Mouse (Mus musculus) layer of hippocampus, postnatal 14 days (tissue): ENCODE measurements around the gene Zbtb11. TPM values are rescaled to one million over a fixed set of nuclear protein-coding genes. Genes with fewer than 3 reads are reported as not detected.
"Not testable (repeated sequence)": the region's sequence is repeated elsewhere in the genome, so short reads cannot be mapped to it uniquely, and the experiment has no call there.

Experiments used
- DNase-seq, 2 experiments: peaks; one replicate each; pipeline ENCODE4 v3.0.0; 2021 to 2022; ENCODE audit warnings: low spot score in 2 of 2, mixed read lengths in 1 of 2
- long read RNA-seq, 2 experiments: library from polyadenylated mRNA; stranded (forward); transcript quantifications; one replicate each; pipeline ENCODE4 v2.0.0; 2021
- total RNA-seq, 2 experiments: library from RNA; stranded (reverse); gene quantifications; 2 replicates each; pipeline ENCODE4 v1.2.3; 2021

Gene Zbtb11
- total RNA-seq: 10 to 100 TPM; 37.4 to 37.9 TPM
- long read RNA-seq, experiment 1, full-length matches to known transcripts: 8 of 9 reads
- long read RNA-seq, experiment 1, partial matches to known transcripts: 0 of 9 reads
- long read RNA-seq, experiment 1, other reads (novel, unspliced or antisense): 1 of 9 reads
- long read RNA-seq, experiment 2, full-length matches to known transcripts: 9 of 12 reads
- long read RNA-seq, experiment 2, partial matches to known transcripts: 2 of 12 reads
- long read RNA-seq, experiment 2, other reads (novel, unspliced or antisense): 1 of 12 reads

DNA sequence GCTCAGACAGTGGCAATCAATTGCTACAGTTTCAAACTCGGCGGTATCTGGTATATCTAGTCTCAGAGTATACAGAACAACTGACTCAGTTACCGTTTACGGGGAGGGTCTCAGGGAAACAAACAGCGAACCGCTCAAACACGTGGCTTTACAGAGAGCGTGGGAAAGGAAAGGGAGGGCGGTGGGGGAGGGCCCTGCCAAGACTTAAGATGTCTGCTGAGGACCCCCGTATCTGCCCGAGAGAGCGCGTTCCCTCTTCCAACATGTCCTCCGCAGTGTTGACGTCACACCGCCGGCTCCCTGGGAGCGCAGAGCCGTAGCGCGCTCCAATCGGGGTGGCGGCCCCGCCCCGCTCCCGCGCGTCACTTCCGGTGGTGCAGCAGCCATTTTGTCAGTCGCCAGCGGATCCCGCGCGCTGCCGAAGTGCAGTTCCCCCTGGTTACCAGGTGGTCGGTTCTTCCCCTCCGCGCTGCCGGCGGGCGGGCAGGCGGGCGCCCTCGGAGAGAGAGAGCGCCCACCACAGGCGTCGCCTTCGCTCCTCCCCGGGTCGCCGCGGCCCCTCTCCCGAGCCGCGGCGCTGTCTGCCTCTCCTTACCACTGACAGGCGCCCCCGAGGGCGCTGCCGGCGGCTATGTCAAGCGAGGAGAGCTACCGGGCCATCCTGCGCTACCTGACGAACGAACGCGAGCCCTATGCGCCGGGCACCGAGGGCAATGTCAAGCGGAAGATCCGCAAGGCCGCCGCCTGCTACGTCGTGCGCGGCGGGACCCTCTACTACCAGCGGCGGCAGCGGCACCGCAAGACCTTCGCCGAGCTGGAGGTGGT, at the start of gene Zbtb11:
TSS of gene Zbtb11 (plus strand) at position 453 of the 825 bp plus-strand sequence.
- peak; percentile 98 to 99 for DNase-seq

DNA sequence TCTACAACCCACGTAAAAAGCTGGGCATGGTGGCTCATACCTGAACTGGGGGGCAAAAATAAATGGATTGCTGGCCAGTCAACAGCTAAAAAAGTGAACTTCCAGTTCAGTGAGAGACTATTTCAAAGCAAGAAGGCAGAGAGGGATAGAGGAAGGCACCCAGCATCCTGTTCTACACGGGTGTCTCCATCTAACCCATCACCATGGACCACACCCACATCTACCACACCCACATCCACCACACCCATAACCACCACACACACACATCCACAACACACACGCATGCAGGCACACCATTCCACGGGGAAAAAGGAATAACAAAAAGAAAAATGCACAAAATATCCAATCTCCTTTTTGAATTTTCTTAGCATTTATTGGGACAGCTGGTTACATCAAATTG, 49.7 kb upstream of the Zbtb11 start:
- no peak for DNase-seq

DNA sequence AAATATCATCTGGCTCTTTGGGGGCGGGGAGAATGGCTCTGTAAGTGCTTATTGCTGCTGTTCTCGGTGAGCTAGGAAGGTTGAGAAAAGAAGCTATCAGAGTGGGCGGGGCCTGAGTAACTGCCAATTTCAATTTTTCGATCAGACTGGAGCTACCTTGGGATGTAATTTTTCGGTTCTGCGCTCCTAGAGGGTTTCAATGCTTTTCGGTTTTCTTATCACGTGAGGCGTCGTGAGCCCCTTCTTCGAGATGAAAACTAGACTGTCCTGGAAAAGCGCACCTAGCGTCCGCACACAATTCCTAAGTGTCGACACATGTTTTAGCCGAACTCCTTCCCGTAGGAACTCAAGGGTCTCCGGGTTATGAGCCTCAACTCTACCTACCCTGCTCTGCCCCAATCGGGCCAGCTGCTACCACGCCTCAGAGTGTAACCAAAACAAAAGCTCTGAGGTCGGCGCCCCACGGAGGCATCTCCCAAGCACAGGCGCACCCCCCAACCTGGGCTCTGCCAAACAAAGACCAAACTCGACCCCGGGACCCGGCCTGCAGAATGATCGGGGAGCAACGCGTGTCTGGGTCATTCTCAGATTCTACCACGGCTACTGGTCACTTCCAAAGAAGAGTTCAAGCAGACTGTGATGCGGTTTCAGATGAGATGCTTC, 39.9 kb upstream of the Zbtb11 start:
- peak; percentile 10 to 34 for DNase-seq

DNA sequence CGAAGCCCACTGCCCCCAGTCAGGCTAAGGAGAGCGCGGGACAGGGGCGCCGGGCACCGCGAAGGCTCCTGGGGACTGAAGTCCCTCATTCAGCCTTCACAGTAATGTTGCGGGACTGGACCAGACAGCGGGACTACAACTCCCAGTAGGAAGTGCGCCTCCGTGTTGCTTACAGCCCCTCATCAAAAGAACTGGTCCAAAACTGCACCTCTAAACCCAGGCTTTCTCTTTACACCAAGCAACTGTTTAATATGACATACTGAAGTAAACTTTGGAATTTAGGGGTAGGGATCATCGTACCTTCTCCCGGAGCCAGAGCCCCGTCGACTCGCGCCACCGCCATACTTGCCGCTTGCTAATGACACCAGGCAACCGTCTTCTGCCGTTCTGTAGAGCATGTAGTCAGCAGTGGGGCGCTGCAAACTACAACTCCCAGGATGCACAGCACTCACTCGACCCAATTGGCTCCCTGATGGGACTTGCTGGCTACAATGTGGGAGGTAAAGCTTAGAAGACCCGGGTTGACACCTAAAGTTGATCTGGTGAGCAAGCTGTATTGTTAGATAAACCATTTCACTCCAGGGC, 39.1 kb upstream of the Zbtb11 start, which contains the start of gene Cep97:
TSS of gene Cep97 (minus strand) at position 403 of the 585 bp plus-strand sequence.
- DNase-seq: peak; percentile 94 to 95

DNA sequence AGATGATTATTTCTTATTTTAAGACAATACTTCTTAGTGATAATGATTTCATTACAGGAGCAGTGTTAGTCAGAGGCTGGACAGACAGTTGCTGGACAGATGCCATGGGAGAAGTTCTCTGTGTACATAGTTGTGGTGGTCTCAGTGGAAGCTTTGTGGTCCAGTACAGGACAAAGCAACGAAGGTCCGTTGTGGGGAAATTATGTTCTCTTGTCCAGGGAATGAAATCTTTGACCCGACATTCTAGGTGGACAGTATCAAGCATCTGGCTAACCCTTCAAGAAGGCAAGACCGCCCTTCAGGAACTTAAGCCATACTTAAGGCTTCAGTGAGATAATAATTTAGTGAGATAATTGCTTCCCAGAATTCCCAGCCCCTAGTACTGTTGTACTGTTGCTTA, 34.9 kb upstream of the Zbtb11 start:
- no peak for DNase-seq

DNA sequence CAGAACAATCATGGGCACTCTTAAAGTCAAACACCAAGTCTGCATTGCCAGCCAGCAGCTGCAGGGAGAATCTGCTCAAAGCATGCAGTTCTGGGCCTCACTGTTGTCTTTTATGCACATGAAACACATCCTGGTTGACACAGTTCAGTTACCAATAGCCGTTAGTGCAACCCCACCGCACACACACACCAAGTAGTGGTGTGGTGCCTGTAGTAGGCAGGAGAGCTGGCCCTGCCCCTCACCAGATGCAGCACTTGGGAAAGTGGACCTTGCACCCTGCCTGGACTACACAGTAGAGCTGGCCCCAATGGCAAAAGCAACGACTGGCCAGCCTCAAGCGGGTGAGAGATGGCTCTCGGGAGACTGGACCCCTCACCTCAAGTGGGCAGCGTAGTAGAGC, 34.0 kb upstream of the Zbtb11 start:
- no peak for DNase-seq

DNA sequence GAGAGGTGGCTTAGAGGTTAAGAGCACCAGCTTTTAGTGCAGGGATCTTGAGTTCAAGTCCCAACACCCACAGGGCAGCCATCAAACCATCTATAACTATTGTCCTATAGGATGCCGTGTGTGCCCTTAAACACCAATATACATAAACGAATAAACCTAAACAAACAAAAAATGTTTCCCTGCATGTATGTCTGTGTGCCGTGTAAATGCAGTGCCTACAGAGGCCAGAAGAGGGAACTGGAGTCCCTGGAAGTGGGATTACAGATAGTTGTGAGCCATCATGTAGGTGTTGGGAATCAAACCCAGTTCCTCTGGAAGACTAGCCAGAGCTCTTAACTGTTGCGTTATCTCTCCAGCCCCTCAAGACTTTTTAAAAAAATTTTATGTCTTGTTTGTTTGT, 32.9 kb upstream of the Zbtb11 start:
- DNase-seq: no peak

DNA sequence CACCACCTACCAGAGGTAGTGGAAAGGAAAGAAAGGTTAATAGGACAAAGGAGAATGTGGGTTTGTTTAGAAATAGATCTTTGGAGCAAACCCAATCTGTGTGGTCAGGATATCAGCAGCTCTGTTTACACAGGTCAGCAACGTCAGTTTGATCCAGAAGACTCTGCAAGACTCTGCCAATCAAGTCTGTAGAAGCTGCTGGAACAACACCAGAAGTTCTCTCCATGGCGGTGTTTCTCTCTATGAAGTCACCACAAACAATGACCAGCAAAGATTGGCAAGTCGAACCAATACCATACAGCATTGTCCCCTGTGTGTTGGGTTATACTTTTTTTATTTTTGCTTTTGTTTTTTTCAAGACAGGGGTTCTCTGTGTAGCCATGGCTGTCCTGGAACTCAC, 26.4 kb upstream of the Zbtb11 start:
- DNase-seq: no peak

DNA sequence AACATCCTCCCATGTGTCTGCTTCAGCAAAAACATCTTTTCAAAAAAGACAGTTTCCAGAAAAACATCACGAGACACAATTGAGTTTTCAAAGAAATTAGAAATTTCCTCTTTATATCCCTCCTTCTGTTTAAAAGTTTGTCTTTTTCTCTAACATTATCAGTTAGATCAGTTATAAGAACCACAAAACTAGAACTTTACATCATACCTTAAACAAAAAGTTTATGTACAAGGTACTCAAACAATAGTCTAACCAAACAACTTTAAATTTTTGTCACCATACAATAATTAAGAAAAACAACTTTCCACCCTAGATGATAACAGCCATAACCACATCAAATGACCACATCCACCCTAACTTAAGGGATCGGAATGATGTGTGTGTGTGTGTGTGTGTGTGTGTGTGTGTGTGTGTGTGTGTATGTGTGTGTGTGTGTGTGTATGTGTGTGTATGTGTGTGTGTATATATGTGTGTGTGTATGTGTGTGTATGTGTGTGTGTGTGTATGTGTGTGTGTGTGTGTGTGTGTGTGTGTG, 25.7 kb upstream of the Zbtb11 start:
- DNase-seq: not testable (repeated sequence)

DNA sequence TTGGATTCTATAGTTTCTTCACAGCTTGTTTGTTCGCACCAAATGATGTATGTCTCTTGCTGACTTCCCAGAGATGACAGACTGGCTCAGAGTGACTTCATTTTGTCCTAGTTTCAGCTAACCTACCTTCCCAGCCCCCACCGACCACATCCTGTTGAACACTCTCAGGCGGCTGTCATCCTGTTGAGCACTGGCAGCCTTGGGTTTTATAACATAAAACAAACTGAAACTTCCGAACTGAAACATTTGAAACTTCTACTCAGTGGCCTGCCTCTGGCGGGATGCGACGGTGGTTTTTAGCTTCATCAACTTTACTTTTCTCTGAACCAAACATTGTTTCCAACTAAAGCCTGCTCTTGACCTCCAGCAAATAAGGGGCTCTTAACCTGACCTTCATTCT, 24.7 kb upstream of the Zbtb11 start:
- no peak for DNase-seq

DNA sequence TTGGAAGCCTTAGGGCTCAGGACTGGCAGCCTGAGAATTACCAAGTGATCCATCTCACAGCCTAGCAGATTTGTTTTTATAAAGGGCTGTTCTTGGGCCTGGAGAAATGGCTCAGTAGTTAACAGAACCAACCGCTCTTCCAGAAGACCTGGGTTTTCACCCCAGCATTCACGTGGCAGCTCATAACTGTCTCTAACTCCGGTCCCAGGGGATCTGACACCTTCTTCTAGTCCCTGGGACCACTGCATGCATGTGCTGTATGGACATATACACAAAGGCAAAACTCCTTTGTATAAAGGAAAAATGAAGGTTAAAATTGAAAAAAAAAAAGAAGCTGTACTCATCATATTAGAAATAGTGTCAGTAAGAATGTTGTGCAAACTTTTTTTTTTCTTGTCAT, 23.2 kb upstream of the Zbtb11 start:
- DNase-seq: no peak

DNA sequence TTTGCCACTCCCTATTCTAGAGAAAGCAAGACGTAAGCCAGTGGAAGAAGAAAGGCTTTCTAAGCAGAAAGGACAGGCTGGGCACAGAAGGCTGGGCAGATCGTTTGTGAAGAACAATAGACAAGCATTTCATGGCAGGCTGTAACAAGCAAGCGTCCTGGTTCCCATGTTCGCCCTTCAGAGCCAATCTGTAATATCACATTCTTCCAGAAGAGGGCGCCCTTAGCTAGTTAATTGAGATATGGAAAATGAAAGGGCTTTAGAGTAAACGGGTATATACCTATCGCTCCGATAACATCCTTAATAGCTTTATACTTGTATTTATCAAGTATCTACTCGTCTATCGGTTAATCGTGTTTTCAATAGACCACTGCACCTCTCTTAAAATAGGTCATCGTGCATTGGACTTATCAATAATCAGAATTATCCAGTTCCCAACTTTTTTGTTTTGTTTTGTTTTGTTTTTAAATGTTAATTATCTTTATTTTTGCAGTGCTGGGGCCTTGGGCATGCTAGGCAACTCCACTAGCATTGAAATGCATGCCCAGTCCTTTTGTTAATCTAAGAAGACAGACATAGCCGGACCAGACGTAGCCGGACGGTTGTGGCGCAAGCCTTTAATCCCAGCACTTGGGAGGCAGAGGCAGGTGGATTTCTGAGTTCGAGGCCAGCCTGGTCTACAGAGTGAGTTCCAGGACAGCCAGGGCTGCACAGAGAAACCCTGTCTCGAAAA, 22.6 kb upstream of the Zbtb11 start:
- peak; percentile 60 to 90 for DNase-seq

DNA sequence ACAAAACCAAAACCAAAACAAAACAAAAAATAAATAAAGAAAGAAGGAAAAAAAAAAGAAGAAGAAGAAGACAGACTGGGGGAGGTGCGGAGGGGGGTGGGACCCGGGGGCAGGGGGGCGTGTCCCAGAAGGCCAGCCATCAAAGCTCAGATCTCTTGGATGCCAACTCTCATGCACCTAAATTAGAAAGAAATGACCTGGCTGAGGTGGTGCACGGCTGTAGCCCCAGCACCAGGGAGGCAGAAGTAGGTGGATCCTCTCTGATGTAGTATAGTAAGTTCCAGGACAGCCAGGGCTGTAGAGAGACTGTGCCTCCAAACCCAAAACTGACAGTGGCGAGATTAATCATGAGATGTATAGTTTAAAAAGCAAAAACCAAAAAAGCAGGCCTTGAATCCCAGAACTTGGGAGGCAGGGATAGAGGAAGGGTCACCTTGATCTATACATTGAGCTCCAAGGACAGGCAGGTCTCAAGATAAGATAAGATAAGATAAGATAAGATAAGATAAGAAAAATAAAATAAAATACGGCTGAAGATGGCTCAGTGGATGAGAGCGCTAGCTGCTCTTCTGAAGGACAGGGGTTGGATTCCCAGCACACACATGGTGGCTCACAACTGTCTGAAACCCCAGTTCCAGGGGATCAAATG, 21.9 kb upstream of the Zbtb11 start:
- DNase-seq: no peak

DNA sequence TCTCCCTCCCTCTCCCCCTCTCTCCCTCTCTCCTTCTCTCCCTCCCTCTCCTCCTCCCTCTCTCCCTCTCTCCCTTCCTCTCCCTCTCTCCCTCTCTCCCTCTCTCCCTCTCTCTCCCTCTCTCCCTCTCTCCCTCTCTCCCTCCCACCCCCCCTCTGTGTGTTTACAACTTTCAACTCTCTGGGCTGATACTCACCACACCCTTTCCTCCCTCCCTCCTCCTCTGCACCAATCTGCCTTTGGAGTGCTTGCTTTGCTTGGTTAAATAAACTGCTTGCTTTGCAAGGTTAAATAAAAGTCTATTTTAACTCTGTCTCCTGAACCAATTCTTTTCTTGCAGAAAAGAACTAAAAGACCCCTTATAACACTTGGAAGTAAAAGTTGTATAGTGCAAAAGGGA, 20.9 kb upstream of the Zbtb11 start:
- DNase-seq: no peak

DNA sequence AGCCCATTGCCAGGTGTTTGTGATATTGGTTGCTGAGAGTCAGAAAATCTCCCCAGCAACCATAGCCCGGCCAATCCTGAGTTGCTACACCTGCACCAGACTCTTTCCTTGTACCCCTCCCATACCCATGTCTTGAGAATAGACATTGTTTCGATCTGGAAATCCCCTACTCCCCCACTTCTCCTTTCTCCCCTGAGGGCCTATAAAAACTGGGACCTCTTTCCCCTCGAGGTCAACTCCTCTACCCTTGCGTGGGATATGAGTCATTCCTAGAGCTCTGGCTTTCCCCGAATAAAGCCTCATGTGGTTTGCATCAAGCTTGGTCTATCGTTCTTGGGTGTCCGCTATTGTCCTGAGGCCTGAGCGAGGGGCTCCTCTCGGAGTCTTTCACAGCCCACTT, 19.5 kb upstream of the Zbtb11 start:
- DNase-seq: not testable (repeated sequence)

DNA sequence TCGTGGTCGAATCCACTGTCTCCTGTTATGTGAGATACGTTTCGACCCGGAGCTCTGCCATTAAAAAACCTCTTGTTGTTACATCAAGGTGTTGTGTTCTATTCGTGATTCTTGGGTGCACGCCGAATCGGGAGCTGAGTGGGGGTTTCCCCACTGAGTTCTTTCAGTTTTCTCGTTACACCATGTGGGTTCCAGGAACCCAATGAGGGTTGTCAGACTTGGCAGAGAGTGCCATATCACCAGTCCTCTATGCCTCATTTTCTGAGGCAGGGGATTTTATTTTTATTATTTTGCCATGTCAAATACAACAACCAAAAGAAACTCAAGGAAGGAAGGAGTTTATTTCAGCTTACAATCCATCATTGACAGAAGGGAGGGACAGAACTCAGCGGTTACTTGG, 10.6 kb upstream of the Zbtb11 start:
- DNase-seq: not testable (repeated sequence)

DNA sequence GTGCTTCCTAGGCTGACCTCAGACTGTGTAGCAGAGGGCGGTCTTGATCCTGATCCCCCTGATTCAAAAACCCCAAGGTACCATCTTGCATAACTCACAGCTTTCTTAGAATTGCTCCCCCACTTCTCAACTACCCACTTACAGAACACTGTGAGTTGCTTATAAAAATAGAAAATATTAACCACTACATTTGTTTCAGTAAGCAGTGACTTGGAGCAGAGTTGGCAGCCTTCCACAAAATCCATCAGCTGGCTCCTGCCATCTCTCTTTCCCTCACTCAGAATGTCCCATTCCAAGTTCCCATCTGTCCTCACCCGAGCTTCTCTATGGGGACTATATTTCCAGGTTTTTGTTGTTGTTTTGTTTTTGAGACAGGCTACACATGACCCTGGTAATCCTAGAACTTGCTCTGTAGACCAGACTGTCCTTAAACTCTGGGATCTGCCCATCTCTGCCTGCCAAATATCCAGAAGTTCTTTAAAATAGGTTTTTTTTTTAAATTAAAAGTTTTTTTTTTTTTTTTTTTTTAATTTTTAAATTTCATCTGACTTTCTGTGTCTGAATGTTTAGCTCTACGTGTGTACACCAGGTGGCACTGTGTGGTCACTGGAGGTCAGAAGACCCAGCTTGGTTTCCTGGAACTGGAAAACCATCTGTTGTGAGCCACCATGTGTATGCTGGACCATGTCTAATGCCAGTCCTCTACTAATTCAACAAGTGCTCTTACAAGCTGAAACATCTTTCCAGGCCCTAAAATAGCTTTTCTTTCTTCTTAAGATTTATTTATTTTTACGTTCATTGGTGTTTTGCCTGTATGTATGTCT, 9.3 kb upstream of the Zbtb11 start:
- DNase-seq: peak in 1 of 2 experiments; percentile 59

DNA sequence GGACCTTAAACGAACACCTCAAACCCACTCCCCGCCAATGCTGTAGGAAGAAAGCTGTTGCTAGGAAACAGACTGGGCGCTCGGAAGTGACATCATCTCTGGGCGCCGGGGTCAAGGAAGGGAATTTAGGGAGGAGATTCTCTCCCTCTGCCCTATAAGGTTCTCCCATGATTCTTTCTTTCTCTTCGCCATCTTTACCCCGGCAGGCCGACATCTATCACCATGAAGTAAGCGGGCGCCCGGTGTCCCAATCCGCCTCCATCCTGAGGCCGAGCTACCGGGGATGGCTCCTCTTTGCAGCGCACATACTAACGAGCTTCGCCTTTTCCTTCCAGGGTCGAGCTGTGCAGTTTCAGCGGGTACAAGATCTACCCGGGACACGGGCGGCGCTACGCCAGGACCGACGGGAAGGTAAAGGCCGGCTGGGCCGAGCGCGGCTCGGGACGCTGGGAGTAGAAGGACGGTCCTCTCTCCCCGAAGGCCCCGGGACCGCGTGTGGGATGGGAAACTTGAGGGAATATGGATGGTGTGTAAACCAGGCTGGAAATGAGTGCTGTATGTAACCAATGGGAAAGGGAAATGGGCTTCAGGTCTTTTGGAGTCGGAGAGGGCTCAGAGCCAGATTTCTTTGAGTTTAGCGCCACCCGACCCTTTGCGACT, 7.3 kb upstream of the Zbtb11 start, which contains the start of gene Rpl24:
TSS of gene Rpl24 (plus strand) at position 64 of the 660 bp plus-strand sequence.
- DNase-seq: peak; percentile 92 to 98

DNA sequence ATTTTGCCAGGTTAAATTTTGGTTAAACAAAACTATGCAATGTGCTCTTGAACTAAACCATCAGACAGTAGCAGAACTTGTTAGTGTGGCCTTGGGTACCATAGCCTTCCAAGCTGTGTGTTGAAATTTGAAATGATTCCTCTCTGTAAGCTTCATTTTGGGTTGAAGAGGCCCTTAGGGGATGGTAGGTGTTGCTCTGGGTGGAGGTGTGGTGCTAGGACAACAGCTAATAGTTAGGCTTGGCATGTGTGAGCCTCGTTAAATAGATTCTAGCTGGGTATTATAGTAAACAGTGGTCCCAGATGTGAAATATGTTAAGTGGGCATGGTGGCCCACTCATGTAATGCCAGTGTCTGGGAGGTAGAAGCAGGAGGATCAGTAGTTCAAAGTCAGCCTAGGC, 6.5 kb upstream of the Zbtb11 start:
- DNase-seq: no peak
